Mouse (Mus musculus) hindbrain, postnatal 0 days (tissue): ENCODE data around the gene Lrrn4. TPM values are rescaled to one million over a fixed set of nuclear protein-coding genes. Genes with fewer than 3 reads are reported as not detected.

Experiments
- ATAC-seq: fragments of 200-750 bp; cut with Nextera tagmentation; 2 replicates; pipeline ENCODE4 v1.8.0; 2017; ENCODE audit warnings: mild to moderate bottlenecking, moderate TSS enrichment, moderate library complexity
- DNase-seq: peaks from one replicate; pipeline ENCODE4 v3.0.0-alpha.2; 2015; ENCODE audit warnings: low spot score
- H3K27ac ChIP-seq: fragments of 300-500 bp; sonication (generic); 2 replicates; pipeline ENCODE4 v1.5.1; 2014; ENCODE audit warnings: mild to moderate bottlenecking
- H3K27me3 ChIP-seq: fragments of 300-500 bp; sonication (generic); 2 replicates; pipeline ENCODE4 v1.6.1; 2014; ENCODE audit warnings: low read length, mixed read lengths; ENCODE audit not compliant: insufficient read depth
- H3K36me3 ChIP-seq: fragments of 300-500 bp; sonication (generic); 2 replicates; pipeline ENCODE4 v1.6.1; 2014; ENCODE audit warnings: low read length, mixed read lengths; ENCODE audit not compliant: insufficient read depth
- H3K4me1 ChIP-seq: fragments of 300-500 bp; sonication (generic); 2 replicates; pipeline ENCODE4 v1.6.1; 2014; ENCODE audit warnings: antibody characterized with exemption, low read length, mixed read lengths; ENCODE audit not compliant: insufficient read depth
- H3K4me2 ChIP-seq: fragments of 300-500 bp; sonication (generic); 2 replicates; pipeline ENCODE4 v1.6.1; 2014; ENCODE audit warnings: low read depth, mild to moderate bottlenecking, low read length, moderate library complexity, mixed read lengths
- H3K4me3 ChIP-seq: fragments of 300-500 bp; sonication (generic); 2 replicates; pipeline ENCODE4 v1.5.1; 2014; ENCODE audit warnings: low read length
- H3K9ac ChIP-seq: fragments of 300-500 bp; sonication (generic); replicated peaks from 2 replicates; pipeline ENCODE4 v1.6.1; 2014; ENCODE audit warnings: mild to moderate bottlenecking, low read length, moderate library complexity, mixed read lengths
- H3K9me3 ChIP-seq: fragments of 300-500 bp; sonication (generic); 2 replicates; pipeline ENCODE4 v1.6.1; 2016; ENCODE audit warnings: low read length, mixed read lengths
- CTCF ChIP-seq: IDR thresholded peaks from 2 replicates; pipeline ENCODE4 v1.5.1; 2016; ENCODE audit warnings: antibody characterized with exemption, control low read depth, low read depth
- WGBS: fragments of 180-500 bp; shearing (Covaris S2); extraction: QIAGEN DNeasy Blood & Tissue Kit; methylation state at CpG from one replicate; pipeline ENCODE4 v1.1.7; 2014; 5-methylcytosine and 5-hydroxymethylcytosine counted together
- polyA plus RNA-seq: library from polyadenylated mRNA; unstranded; fragments of >200 nt; fragmentation: Nextera tagmentation; extraction: Ambion mirVana; gene quantifications from 2 replicates; pipeline ENCODE4 v1.2.1, GENCODE M21; 2015
- total RNA-seq: library from RNA; depleted of rRNA; stranded (reverse); fragments of >200 nt; gene quantifications from 2 replicates; pipeline ENCODE4 v1.2.3, GENCODE M21; 2014

Gene Lrrn4
- total and polyA plus RNA-seq, 2 experiments from 2014 or later, result 0.64 to 1.7 TPM

- no peak for ATAC-seq
- Histone ChIP-seq H3K36me3 (no peaks in the 10 kb centered on the region; the same call in 1 of the 2 replicates), H3K4me1 (no peaks in the 10 kb centered on the region), H3K27me3 (no peaks in the 10 kb centered on the region), H3K4me2 (no peak overlapping the region), H3K4me3 (no peak overlapping the region), H3K27ac (no peak overlapping the region), H3K9me3 (no peaks in the 10 kb centered on the region), H3K9ac (no peak overlapping the region)
- no peak for DNase-seq
- TF ChIP-seq CTCF, result no peak
- WGBS, result 69% methylated on average over 3 of the region's 3 CpGs
Observed at GRCm38 (mm10) chr2:132871663-132872062, 9.0 kb downstream of the Lrrn4 start.

GRCm38 (mm10) chr2:132870286-132870685 lies 10.4 kb downstream of the Lrrn4 start:
- no peaks in the 10 kb centered on the region for H3K9me3 ChIP-seq
- no peak for TF ChIP-seq CTCF
- ATAC-seq, result no peak
- H3K27ac ChIP-seq, result no peak overlapping the region
- no peak overlapping the region for H3K4me3 ChIP-seq
- DNase-seq, result no peak
- H3K36me3 ChIP-seq, result peaks cover 5% of the 10 kb centered on the region; the same call in 1 of the 2 replicates
- no peak overlapping the region for H3K4me2 ChIP-seq
- H3K27me3 ChIP-seq, result no peaks in the 10 kb centered on the region
- WGBS, result 82% methylated on average over 4 of the region's 4 CpGs
- no peaks in the 10 kb centered on the region for H3K4me1 ChIP-seq
- no peak overlapping the region for H3K9ac ChIP-seq

GRCm38 (mm10) chr2:132869682-132870081 lies 11.0 kb downstream of the Lrrn4 start:
- no peak overlapping the region for H3K4me3 ChIP-seq
- no peak for TF ChIP-seq CTCF
- H3K36me3 ChIP-seq, result peaks cover 6% of the 10 kb centered on the region; the same call in 1 of the 2 replicates
- H3K4me2 ChIP-seq, result no peak overlapping the region
- WGBS, result 93% methylated on average over 5 of the region's 5 CpGs
- ATAC-seq, result no peak
- no peaks in the 10 kb centered on the region for H3K4me1 ChIP-seq
- no peak overlapping the region for H3K27ac ChIP-seq
- DNase-seq, result no peak
- no peaks in the 10 kb centered on the region for H3K27me3 ChIP-seq
- no peaks in the 10 kb centered on the region for H3K9me3 ChIP-seq
- no peak overlapping the region for H3K9ac ChIP-seq

DNA sequence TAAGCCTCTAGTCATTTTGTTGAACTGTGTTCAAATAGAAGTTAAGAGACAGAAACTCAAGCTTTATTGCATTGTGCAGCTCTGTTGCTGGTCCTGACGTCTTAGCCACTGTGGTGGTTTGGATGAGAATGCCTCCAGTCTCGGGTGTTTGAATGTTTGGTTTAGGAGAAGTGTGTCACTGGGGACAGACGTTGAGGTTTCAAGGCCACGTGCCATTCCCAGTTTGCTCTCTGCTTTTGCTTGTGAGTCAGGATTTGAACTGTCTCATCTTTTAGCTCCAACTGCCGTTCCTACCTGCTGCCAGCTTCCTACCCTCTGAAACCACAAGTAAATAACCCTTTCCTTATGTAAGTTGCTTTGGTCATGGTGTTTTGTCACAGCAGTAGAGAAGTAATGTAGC lies 13.2 kb downstream of the Lrrn4 start:
- Histone ChIP-seq H3K27me3 (no peaks in the 10 kb centered on the region), H3K4me3 (no peak overlapping the region), H3K4me1 (no peaks in the 10 kb centered on the region), H3K36me3 (peaks cover 6% of the 10 kb centered on the region; the same call in 1 of the 2 replicates), H3K27ac (no peak overlapping the region), H3K4me2 (no peak overlapping the region), H3K9me3 (no peaks in the 10 kb centered on the region), H3K9ac (no peak overlapping the region)
- DNase-seq (no peak), ATAC-seq (no peak)
- WGBS, result 78% methylated on average over 5 of the region's 5 CpGs
- no peak for TF ChIP-seq CTCF

DNA sequence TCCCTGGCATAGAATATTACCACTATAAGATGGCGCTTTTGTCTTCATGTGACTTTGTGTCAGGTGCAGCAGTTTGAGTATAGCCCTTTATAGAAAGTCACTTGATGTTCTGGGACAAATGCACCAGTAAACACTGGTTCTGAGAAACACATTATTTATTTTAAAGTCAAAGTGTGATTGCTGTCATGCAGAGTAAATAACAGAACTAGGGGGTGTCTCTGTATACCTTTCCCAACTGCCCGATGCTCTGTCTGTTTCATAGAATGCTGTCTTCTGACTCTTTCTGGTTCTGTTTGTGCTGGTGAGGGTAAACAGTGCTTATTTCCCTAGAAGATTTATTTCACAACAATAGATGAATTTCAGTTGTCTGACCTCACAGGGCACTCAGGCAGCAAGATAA lies 17.4 kb downstream of the Lrrn4 start:
- H3K4me1 ChIP-seq, result no peaks in the 10 kb centered on the region

DNA sequence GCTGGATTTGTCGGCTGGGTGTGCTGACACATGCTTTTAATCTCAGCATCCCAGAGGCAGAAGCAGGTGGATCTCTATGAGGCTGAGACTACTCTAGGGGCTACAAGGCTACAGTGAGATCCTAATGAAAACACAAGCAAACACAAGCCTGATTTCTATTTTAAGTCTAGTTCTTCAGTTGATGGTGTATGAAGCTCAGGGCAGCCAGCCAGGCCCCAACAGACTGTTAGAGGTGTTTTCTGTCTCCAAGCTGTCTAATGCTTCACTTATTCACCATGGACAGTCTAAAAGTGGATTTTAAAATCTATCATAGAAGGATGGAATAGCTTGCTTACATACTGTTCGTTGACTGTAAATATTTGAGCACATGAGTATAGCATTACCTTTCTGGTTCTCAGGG lies 19.2 kb downstream of the Lrrn4 start:
- Histone ChIP-seq H3K27me3 (no peaks in the 10 kb centered on the region), H3K36me3 (peaks cover 6% of the 10 kb centered on the region; the same call in 1 of the 2 replicates), H3K4me3 (no peak overlapping the region), H3K27ac (no peak overlapping the region), H3K9me3 (no peaks in the 10 kb centered on the region), H3K4me2 (no peak overlapping the region), H3K4me1 (no peaks in the 10 kb centered on the region), H3K9ac (no peak overlapping the region)
- DNase-seq (no peak), ATAC-seq (no peak)
- WGBS, result 88% methylated on average over 2 of the region's 2 CpGs
- no peak for TF ChIP-seq CTCF

More for the DNA sequence above, 17.4 kb downstream of the Lrrn4 start:
- WGBS, result 96% methylated on average over 2 of the region's 2 CpGs
- Histone ChIP-seq H3K27me3 (no peaks in the 10 kb centered on the region), H3K27ac (no peak overlapping the region), H3K36me3 (peaks cover 6% of the 10 kb centered on the region; the same call in 1 of the 2 replicates), H3K4me3 (no peak overlapping the region), H3K9ac (no peak overlapping the region), H3K9me3 (no peaks in the 10 kb centered on the region), H3K4me2 (no peak overlapping the region)
- DNase-seq (no peak), ATAC-seq (no peak)
- no peak for TF ChIP-seq CTCF

DNA sequence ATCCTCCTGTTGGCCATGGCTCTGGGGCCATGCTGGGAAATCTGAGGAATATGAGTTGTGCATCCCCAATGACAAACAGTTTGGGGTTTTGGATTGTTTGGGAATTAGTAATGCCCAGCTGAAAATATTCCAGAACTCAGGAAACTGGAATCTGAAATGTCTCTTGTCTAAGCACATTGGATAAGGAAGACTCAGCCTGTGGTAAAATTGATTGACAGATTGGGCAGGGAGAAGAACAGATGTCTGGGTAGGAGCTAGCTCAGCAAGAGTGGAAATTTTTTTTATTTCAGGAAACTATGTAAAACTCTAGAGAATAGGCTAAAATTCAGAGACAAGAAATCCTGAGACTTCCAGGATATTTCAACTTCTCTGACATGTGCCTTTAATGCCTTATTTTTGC lies 20.3 kb downstream of the Lrrn4 start:
- Histone ChIP-seq H3K4me3 (no peak overlapping the region), H3K4me1 (no peaks in the 10 kb centered on the region), H3K9me3 (no peaks in the 10 kb centered on the region), H3K36me3 (peaks cover 2% of the 10 kb centered on the region; the same call in 1 of the 2 replicates), H3K9ac (no peak overlapping the region), H3K27me3 (no peaks in the 10 kb centered on the region), H3K4me2 (no peak overlapping the region), H3K27ac (no peak overlapping the region)
- DNase-seq (no peak), ATAC-seq (no peak)
- TF ChIP-seq CTCF, result no peak
